Comparison of ENCODE assay signal across 8 mouse cellular contexts in the genomic region with DNA sequence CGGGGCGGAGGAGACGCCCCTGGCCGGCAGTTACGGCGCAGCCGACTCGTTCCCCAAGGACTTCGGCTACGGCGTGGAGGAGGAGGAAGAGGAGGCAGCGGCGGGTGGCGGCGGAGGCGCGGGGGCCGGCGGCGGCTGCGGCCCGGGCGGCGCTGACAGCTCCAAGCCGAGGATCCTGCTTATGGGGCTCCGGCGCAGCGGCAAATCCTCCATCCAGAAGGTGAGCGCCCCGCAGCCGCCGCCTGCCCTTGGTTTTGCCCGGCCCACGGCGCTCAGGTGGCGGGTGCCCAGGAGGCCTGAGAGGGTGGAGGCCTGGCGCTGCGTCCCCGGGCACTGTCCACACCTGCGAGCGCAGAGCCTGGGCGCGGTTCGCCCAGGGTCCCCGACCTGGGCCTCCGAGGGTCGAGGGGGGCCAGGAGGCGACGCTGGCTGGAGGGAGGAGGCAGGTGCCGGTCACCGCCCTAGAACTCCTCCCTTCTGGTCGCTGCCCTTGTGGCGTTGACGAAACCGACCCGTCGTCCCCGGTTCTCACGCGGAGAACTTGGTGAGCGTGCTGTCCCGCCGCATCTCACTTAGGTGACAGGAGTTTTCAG. TPM values are rescaled to one million over a fixed set of nuclear protein-coding genes. Genes with fewer than 3 reads are reported as not detected.
DNase-seq lines count a peak whose midpoint lies in the region; ATAC-seq and TF ChIP-seq lines count a peak whose summit lies in the region.

A gene (minus strand): TSS at position 475 of the 593 bp plus-strand sequence.

- H3K9me3 ChIP-seq in kidney, postnatal 0 days (replicated peaks; ENCODE audit: low read length) = no peaks in the 10 kb centered on the region
- H3K9me3 ChIP-seq in stomach, postnatal 0 days (ENCODE audit: control insufficient read depth, low read length) = no peaks in the 10 kb centered on the region

- ATAC-seq in kidney, postnatal 0 days (replicated peaks; ENCODE audit: low FRiP score, low read depth) = peak; percentile 46
- ATAC-seq in stomach, postnatal 0 days (ENCODE audit: low FRiP score, low TSS enrichment) = peak; percentile 48; the same call in 1 of the 2 replicates

- peaks cover 16% of the 10 kb centered on the region for H3K36me3 ChIP-seq in thymus, adult 2 months (ENCODE audit: control insufficient read depth, insufficient read depth, low read length)
- peaks cover 19% of the 10 kb centered on the region for H3K36me3 ChIP-seq in kidney, postnatal 0 days (ENCODE audit: insufficient read depth, low read length)
- H3K36me3 ChIP-seq in stomach, postnatal 0 days (ENCODE audit: control insufficient read depth, insufficient read depth, low read length) = no peaks in the 10 kb centered on the region; the same call in 1 of the 2 replicates

- H3K27ac ChIP-seq in thymus, adult 2 months (ENCODE audit: control insufficient read depth, insufficient read depth, low read length) = no peak within 1 kb of the TSS
- peak within 1 kb of the TSS; percentile 89 for H3K27ac ChIP-seq in kidney, postnatal 0 days
- H3K27ac ChIP-seq in stomach, postnatal 0 days (replicated peaks) = peak within 1 kb of the TSS; percentile 94

- under 1% methylated on average over 63 of the region's 63 CpGs for WGBS in thymus, adult 2 months
- under 1% methylated on average over 50 of the region's 63 CpGs for WGBS in kidney, postnatal 0 days
- 0% methylated on average over 39 of the region's 63 CpGs for WGBS in stomach, postnatal 0 days

- intact Hi-C loops in gastrocnemius, postnatal 14 days (cut with DNase I; ENCODE audit: low total_unique reads) = no loop called here

- no peak for DNase-seq in thymus, adult 2 months
- DNase-seq in thymus, postnatal 4 days = no peak
- DNase-seq in brain, adult 2 months (ENCODE audit: low read depth, low spot score) = peak; percentile 23
- DNase-seq in gastrocnemius, postnatal 14 days = peak; percentile 38
- DNase-seq in kidney, postnatal 0 days (ENCODE audit: low spot score) = peak; percentile 34
- peak; percentile 34 for DNase-seq in lung, postnatal 36 days
- DNase-seq in stomach, postnatal 0 days (ENCODE audit: low spot score) = peak; percentile 64
- no peak for DNase-seq in frontal cortex, adult 2 months (ENCODE audit: extremely low spot score in 1 of 2, low spot score in 1 of 2)

- H3K27me3 ChIP-seq in thymus, adult 2 months (ENCODE audit: control insufficient read depth, insufficient read depth, low read length) = no peaks in the 10 kb centered on the region
- no peaks in the 10 kb centered on the region for H3K27me3 ChIP-seq in kidney, postnatal 0 days (ENCODE audit: insufficient read depth, low read length)
- H3K27me3 ChIP-seq in stomach, postnatal 0 days (ENCODE audit: control insufficient read depth, insufficient read depth, low read length) = no peaks in the 10 kb centered on the region

- TF ChIP-seq CTCF in thymus, adult 2 months (IDR thresholded peaks at IDR 0.05; ENCODE audit: borderline replicate concordance, control insufficient read depth, extremely low read depth, insufficient read depth, low read length, poor library complexity) = no peak
- TF ChIP-seq CTCF in kidney, postnatal 0 days (IDR thresholded peaks at IDR 0.05; ENCODE audit: low read depth) = no peak
- no peak for TF ChIP-seq CTCF in stomach, postnatal 0 days (IDR thresholded peaks at IDR 0.05; ENCODE audit: low read depth)

- H3K9ac ChIP-seq in kidney, postnatal 0 days (ENCODE audit: low read depth, low read length) = peak within 1 kb of the TSS; percentile 94
- peak within 1 kb of the TSS; percentile 96 for H3K9ac ChIP-seq in stomach, postnatal 0 days (ENCODE audit: low read length)

- TF ChIP-seq EP300 in stomach, postnatal 0 days (optimal IDR thresholded peaks at IDR 0.05) = no peak

- H3K4me1 ChIP-seq in thymus, adult 2 months (replicated peaks; ENCODE audit: control insufficient read depth, insufficient read depth, low read length) = peaks cover 7% of the 10 kb centered on the region; the same call in 1 of the 2 replicates
- peaks cover 15% of the 10 kb centered on the region for H3K4me1 ChIP-seq in kidney, postnatal 0 days (replicated peaks; ENCODE audit: insufficient read depth, low read length)
- H3K4me1 ChIP-seq in stomach, postnatal 0 days (replicated peaks; ENCODE audit: control insufficient read depth, insufficient read depth) = peaks cover 3% of the 10 kb centered on the region

- no peak for TF ChIP-seq POLR2A in thymus, adult 2 months (IDR thresholded peaks at IDR 0.05; ENCODE audit: control insufficient read depth, extremely low read depth, insufficient read depth, low read length, poor library complexity)

- H3K4me3 ChIP-seq in thymus, adult 2 months (ENCODE audit: control insufficient read depth, insufficient read depth, low read length) = peak within 1 kb of the TSS; percentile 90
- H3K4me3 ChIP-seq in kidney, postnatal 0 days (replicated peaks; ENCODE audit: low read depth, low read length) = peak within 1 kb of the TSS; percentile 95
- H3K4me3 ChIP-seq in stomach, postnatal 0 days (ENCODE audit: low read depth, low read length) = peak within 1 kb of the TSS; percentile 90

- H3K4me2 ChIP-seq in kidney, postnatal 0 days (ENCODE audit: low read length) = peak within 1 kb of the TSS; percentile 81
- H3K4me2 ChIP-seq in stomach, postnatal 0 days (replicated peaks; ENCODE audit: low read depth) = peak within 1 kb of the TSS; percentile 85

RNA-seq across cellular contexts. Expression of the gene that starts here (rescaled TPM):
- 0.26 TPM in 1 of 2 replicates, not detected in the other for polyA plus RNA-seq in thymus, adult 2 months (2012; rRNA removed)
- not detected for total RNA-seq in gastrocnemius, postnatal 14 days (2021)
- polyA plus RNA-seq in kidney, postnatal 0 days (2015; fragmentation: Nextera tagmentation; extraction: Ambion mirVana) = not detected in 2 replicates
- not detected in 2 replicates for polyA plus RNA-seq in stomach, postnatal 0 days (2015; fragmentation: Nextera tagmentation; extraction: Ambion mirVana)
- polyA plus RNA-seq in frontal cortex, adult 2 months (2012; rRNA removed) = not detected in 2 replicates

Comparison
In these comparisons a context has a peak if more than half of its experiments do, and no peak if none do; other contexts are left out.
1. Peak in DNase-seq in gastrocnemius, postnatal 14 days; RNA of the gene not detected or under 1 TPM.
2. Peak in DNase-seq, ATAC-seq, H3K4me3 ChIP-seq, H3K27ac ChIP-seq, H3K9ac ChIP-seq and H3K4me2 ChIP-seq in kidney, postnatal 0 days; RNA of the gene not detected or under 1 TPM.
3. Peak in DNase-seq, ATAC-seq, H3K4me3 ChIP-seq, H3K27ac ChIP-seq, H3K9ac ChIP-seq and H3K4me2 ChIP-seq in stomach, postnatal 0 days; RNA of the gene not detected or under 1 TPM.
4. DNase-seq: peak in brain, adult 2 months (single experiment) and lung, postnatal 36 days (single experiment); none in thymus, adult 2 months (single experiment), thymus, postnatal 4 days (single experiment) and frontal cortex, adult 2 months (0 of 2).
5. Peak in every context shown above with its lines, with median percentiles within 50 percentile points of each other: H3K4me3 ChIP-seq.